Mouse (Mus musculus): ENCODE results near the gene Vmn1r231.
A peak's percentile ranks its signal among the peaks of the same experiment; 100 is the strongest.

The Vmn1r231 gene

DNA sequence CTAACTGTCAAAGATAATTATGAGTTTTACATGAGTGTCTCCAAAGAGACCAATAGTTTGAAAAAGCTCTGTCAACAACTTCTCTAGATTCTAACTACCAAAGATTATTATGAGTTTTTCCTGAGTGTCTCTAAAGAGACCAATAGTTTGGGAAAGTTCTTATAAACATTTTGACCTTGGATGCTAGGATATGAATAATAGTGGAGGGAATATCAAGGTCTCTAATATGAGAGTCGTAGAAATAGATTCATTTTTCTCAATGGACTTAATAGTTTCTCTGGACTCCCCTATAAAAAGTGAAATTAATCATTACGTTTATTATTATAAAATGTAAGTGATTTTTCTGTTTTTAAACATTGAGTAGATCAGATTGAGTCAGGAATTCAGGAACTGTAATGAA, at the start of gene Vmn1r231:
Gene Vmn1r231, minus strand, starts transcription at position 101 of the 400 bp plus-strand sequence.
- DNase-seq (ENCODE audit: low spot score): no peak

- no peak for DNase-seq (ENCODE audit: low spot score)
Measured at GRCm38 (mm10) chr17:20946636-20947035, 41.7 kb upstream of the Vmn1r231 start.

- DNase-seq (ENCODE audit: low spot score): no peak
Measured at GRCm38 (mm10) chr17:20946026-20946565, 41.2 kb upstream of the Vmn1r231 start.

DNA sequence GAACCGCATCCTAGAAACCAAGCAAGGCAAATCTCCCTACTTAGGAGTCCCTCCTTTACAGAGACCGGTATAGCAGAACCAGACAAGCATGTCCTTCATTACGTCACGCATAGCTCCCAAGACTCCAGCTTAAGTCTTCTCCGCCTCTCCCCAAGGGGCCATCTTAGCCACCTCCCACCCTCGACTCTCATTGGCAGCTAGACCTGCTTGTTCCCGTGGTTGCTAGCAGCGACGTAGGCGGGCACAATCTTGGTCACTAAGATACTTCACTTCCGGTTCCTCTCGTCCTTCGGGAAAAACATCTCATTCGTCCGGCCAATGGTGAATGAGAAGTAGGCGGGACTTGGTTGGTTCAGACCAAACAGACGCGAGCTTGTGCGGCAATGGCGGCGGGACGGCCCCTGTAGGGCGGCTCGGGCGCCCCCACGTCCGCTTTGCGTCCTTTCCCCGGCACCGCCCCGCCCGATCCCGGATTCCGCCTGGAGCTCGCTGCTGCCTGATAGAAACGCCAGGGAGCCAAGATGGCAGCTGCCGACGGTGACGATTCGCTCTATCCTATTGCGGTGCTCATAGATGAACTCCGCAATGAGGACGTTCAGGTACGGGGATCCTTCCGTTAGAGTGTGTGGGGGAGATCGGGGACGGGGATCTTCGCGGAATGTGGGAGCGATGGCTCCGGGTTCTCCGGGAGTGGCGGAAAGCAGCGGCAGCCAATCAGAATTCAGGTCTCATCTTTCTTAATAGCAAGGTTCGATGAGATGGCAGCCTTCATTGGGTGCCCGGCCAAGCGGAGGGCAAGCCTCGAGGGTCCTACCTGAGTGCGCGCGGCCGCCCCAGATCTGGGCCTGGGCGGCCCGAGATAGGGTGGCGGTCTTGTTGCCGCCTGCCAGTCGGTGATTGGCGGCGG, 40.3 kb upstream of the Vmn1r231 start, which contains the start of gene Ppp2r1a:
Gene Ppp2r1a, plus strand, starts transcription at position 327 of the 907 bp plus-strand sequence.
- peak; percentile 94 for DNase-seq (ENCODE audit: low spot score)

DNA sequence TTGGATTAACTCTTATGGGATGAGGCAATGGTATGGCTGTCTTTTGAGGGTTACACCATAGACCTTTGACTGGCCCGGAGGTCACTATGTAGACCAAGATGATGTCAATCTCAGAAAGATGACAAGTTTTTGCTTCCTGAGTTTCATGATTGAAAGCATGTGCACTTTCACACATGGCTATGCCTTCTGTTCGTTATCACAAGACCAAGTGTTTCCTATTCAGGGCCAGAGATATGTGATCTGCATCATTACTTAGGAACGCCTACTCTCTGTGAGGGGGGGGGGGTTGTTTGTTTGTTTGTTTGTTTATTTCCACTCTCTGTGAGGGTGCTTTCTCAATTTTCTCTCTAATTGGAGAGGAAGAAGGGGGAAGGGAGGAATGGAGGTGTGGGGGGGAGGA, 39.3 kb upstream of the Vmn1r231 start:
- DNase-seq (ENCODE audit: low spot score): no peak

DNA sequence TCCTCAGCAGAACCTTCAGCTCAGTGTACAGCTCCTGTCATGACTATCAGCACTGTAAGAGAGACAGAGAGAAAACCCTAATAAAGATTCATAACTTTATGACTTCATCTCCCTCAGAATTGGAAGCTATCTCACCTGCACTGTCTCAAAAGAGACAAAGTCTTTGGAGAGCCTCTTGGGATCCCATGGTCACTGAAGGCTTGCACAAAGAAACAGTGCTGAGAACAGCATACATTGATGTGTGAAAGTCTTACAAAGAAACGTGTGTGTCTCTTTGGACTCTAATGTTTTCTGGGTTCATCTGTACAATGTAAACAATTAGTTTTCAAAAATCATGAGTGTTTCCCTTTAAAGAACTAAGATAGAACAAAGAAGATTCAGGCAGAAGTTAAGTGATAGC, 14.7 kb upstream of the Vmn1r231 start, which contains the start of gene Vmn1r232:
Gene Vmn1r232, minus strand, starts transcription at position 101 of the 400 bp plus-strand sequence.
- DNase-seq (ENCODE audit: low spot score): no peak

GRCm38 (mm10) chr17:20840144-20840543, 64.7 kb downstream of the Vmn1r231 start, which contains the start of gene Vmn1r230:
Gene Vmn1r230, plus strand, starts transcription at chr17:20840444.
- no peak for DNase-seq (ENCODE audit: low spot score)

All from urinary bladder, postnatal 10 days (tissue).